Mouse (Mus musculus): ENCODE measurements at regions not wholly inside any gene's neighbourhood (a gene's known extent, or its start where the extent isn't known, plus 50 kb on each side); places are given as distances from the start of the nearest gene placed in this dataset.
A peak's percentile ranks its signal among the peaks of the same experiment; 100 is the strongest.

DNA sequence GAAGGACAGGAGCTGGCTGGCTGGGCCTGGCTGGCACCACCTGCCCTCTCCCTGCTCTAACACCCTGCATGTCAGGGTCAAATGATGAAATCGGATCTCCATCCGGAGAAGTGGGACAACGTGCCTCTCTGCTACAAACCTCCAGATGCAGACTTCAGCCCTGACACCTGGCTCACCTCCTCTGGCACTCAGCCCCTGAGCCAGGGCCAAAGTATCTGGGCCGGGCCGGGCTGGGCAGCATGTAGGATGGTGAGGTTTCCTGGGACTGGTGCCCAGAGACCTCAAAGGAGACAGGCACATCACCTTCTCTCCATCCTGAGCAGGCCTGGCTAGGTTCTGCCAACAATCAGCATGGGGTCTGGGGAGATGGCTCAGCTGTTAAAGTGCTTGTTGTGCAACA is 113.5 kb downstream of the Tfcp2l1 start:
- DNase-seq (ENCODE audit: low spot score), result peak; percentile 80

DNA sequence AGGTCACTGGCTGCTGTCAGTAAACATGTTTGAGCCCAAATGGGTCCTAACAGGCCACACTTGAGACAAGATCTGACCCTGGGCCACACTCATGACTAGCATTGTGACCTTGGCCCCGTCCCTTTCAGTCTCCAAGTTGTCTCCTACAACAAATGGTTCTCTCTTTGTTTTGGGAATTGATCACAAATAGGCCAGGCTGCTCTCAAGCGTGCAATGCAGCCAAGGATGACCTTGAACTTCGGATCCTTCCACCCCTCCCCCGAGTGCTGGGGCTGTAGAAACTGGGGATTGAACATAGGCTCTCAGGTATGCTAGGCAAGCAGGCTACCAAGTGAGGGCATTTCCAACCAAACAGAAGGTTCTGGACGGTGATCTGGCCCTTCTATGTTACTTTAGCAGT is 120.5 kb downstream of the Tfcp2l1 start:
- no peak for DNase-seq (ENCODE audit: low spot score)

DNA sequence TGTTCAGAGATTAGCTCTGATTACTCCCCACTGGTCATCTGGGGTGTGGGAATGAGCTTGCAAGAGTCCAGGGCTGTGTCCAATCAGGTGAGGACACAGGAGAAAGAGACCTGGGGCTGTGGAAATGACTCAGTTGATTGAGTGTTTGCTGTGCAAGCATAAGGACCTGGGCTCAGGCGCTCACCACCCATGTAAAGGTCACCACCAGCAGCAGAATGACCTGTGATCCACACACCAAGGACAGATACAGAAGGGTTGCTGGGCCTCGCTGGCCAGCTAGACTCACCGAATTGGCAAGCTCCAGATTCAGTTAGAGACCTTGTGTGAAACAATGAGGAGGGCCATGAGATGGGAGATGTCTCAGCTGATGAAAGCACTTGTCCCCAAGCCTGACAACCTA is 125.1 kb downstream of the Tfcp2l1 start:
- DNase-seq (ENCODE audit: low spot score), result no peak

DNA sequence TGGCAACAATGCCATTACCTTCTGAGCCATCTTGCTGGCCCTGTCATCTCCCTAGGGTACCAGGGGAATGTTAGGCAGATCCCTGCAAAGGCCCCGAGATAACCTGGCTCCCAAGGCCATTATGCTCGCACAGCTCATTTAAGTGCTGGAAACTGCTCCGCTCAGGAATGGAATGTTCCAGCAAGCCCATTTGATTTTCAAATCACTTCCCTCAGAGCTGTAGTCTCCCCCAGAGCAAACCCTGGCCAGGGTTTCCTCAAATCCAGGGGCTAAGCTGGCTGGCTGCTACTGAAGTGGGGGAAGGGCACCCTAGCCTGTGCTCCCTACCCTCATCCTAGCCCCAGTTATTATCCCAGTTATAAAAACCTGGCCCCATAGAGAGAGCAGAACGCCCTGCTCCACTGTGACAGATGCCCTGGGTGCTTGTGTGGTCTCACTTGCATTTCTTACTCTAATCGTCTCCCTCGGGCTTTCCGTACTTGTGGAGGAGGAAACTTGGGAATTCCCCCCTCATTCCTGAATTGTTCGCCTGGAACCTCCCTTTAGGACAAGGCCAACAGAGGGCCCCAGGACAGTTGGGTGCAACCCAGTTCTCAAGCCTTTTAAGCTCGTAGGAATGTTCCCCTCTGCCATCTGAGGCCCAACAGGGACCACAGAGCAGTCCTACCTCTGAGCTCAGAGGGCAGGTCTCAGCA is 128.6 kb downstream of the Tfcp2l1 start:
- DNase-seq (ENCODE audit: low spot score), result no peak

DNA sequence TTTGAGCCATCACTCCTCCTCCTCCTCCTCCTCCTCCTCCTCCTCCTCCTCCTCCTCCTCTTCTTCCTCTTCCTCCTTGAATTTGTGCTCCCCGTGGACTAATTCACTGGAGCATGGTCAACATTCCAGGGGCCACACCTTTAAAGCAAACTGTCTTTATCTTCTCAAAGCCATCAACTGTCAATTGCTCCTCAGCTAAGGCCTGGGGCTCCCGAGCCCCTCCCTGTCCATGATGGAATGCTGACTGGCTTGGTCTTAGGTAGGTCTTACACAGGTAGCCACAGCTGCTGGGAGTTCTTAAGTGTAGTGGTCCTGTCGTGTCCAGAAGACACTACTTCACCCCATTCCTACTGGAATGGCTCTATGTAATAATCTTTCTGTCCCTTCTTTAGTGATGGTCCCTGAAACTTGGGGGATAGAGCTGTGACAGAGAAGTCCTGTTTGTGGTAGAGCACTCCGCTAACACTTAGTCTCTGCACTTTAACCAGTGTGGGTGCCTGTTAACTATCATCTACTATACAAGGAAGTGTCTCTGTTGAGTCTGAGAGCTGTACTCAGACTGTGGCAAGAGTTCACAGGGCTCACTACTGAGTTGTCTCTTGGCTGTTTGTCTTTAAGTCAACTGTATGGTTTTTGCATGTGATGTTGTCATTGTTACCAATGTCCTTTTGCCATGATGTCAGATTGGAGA is 129.7 kb downstream of the Tfcp2l1 start:
- no peak for DNase-seq (ENCODE audit: low spot score)

DNA sequence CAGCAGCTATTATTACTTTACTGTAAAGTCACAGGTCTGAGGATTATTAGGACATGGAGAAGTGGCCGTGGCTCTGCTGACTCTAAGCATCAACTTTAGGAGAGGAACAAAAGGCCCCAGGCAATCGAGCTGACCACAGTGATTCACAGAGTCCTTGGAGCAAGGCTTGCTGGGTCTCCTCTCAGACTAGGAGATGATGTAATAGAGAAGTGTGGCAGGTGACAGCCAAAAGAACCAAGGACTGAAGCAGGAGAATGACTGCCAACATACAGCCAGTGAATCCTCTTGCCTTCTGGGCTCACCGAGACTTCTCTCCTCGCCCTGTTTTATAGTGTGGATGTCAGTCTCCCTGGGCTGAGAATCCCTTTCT is 130.3 kb downstream of the Tfcp2l1 start:
- no peak for DNase-seq (ENCODE audit: low spot score)

DNA sequence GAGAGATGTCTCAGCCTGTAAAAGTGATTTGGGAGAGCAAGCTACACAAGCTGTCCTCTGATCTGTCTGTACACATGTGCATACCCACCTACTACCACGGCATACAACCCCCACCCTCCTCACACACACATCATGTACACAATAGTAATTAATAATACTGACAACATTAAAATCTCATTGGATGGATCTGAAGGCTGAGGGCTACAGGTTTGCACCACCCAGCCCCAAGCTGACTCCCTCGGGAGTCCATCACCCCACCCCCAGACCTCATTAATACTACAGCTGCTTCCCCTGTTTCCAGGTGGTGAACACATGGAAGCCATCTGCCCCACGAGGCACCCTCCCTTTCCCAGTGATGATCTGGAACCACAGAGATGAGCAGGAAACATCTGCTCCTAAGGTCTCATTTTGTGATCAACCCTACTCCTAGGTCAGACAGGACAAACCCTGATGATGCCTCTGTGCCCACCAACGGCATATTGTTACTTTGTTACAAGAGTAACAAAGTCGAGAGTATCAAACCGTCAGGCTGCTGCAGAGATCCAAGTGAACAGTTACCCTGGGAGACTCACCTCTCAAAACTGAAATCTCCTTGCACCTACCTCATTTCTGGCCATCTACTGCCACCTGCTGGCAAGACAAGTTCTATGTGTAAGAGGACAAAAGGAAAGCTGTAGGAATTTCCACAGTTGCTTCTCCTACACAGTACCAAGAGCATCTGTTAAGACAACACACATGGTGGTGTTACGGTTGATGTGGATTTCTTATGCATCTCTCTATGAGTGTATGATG is 131.6 kb downstream of the Tfcp2l1 start:
- peak; percentile 76 for DNase-seq (ENCODE audit: low spot score)

DNA sequence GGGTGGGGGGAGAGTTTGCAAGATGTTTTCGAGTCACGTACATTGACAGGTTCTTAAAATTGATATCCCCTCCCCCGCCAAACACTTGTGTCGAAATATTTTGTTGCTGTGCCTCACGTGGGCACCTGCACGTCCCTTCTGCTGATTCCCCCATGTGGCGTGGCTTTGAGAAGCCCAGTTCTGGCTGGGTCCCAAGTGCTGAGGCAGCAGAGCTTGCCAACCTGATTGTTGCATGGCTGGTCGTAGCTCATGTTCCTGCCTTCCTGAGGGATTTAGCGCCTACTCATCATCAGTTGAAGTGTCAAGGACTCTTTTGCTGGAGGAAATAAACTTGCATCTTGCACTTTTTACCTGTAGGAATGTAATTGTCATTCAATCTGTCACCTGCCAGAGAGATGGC is 137.8 kb downstream of the Tfcp2l1 start:
- no peak for DNase-seq (ENCODE audit: low spot score)

DNA sequence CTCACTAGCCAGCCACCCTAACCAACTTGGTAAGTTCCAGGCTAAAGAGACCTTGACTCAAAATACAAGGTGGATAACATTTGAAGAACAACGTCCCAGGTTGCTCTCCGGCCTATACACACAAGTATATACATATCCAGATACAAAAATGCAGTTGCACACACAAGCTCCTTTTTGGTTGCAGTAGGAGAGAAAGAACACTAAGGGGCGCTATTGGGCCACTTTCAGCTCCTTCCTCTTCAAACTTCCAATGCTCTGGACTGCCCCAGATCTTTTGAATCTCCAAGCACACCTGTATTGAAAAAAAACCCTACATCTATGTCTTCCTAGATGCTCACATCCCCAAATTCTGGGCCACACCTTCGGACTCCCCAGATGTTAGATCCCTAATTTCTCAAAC is 141.1 kb downstream of the Tfcp2l1 start:
- DNase-seq (ENCODE audit: low spot score), result peak; percentile 38

DNA sequence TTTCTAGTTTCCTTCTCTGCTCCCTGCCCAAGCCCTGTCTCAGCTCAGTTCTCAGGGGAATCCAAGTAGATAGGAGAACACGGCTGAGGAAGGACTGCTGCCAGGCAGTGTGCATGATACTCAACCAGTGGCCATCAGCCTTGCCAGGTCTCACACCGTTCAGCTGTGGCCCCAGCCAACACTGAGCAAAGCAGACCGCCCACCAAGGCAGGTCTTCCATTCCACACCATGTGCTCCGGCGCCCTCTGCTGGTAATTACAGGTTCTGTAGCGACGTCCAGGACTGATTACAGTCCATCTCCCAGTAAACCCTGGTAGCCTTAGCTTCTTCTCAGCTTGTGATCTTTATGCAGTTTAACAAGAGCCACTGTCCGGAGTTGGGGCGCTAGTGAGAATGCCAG is 144.5 kb downstream of the Tfcp2l1 start:
- peak; percentile 84 for DNase-seq (ENCODE audit: low spot score)

DNA sequence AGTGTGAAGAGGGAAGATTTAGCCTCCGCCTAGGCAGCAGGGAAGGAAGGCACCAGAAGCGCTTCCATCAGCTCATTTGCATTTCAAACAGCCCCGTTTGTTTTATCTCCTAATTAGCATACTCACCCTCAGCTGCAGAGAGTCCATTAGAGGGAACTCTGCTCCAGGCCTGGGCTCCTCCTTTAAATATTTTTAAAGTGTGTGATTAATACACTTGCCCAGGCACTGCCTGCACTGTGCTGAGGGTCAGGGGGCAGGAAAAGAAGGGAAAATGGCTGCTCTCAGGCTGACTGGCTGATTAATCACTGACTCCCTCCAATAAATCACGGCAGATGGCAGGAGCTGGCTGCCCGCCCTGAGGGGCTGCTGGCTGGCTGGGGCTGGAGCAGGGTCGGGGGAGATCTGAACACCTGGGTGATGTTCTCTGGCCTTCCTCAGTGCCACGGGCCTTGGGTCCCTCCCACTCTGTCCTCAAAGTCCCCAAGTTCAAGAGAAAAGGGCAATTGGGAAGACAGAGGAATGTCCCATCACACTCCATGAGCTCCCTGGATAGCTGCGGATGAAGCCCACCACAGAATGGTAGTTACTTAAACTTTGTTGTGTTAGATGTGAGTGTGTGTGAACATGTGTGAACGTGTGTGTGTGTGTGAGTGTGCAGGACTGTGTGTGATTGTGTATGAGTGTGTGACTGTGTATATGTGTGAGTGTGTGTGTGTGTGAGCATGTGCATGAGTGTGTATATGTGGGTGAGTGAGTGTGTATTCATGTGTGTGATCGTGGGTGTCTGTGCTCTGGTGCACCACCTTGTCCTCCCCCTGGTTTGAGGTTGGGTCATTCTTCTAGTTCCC is 149.1 kb downstream of the Tfcp2l1 start:
- no peak for DNase-seq (ENCODE audit: low spot score)

Measured in gastrocnemius, adult 18-20 months (tissue).